Mouse (Mus musculus) cerebellum, adult 18-20 months (tissue): Measurements from ENCODE around the gene Cxcl1.
"Not testable (repeated sequence)": the region's sequence is repeated elsewhere in the genome, so short reads cannot be mapped to it uniquely, and the experiment has no call there.

Source experiments
- DNase-seq, 2 experiments: peaks; one replicate each; pipeline ENCODE4 v3.0.0; 2021

Gene Cxcl1

DNA sequence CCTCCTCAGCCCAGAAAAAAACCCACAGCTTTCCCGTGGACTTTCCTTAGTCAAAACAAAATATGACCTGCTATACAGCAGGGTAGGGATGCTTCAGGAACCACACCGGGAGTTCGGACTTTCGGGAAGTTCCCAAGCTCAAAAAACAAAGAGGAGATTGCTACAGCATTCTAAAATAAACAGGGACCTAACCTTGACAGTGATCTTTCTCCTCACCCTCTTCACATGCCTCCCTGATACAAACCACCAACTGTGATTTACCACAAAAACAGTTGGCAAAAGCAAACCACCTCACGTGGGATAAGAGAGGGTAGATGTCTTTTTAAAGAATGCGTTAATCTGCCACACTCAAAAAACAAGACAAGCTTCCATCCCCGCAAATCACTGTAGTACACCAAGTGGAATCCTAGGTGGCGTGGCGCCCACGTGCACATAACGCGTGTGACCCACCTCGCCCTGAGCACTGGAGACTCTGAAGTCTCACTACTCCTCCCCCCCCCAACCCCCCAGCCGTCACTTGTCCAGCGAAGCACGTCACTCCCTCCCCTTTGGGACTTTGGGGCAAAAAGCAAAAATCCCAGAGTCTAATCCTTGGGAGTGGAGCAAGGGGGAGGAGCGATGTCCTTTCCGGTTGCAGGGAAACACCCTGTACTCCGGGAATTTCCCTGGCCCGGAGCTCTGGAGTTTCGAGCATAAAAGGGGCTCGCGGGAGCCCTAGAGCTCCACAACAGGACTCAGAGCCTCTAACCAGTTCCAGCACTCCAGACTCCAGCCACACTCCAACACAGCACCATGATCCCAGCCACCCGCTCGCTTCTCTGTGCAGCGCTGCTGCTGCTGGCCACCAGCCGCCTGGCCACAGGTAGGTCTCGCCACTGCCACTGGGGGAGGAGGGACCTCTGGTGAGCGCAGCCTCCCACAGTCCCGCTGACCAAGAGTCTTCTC, at the start of gene Cxcl1:
Gene Cxcl1, plus strand, starts transcription at position 723 of the 945 bp plus-strand sequence.
- peak in 1 of 2 experiments; percentile 19 for DNase-seq

DNA sequence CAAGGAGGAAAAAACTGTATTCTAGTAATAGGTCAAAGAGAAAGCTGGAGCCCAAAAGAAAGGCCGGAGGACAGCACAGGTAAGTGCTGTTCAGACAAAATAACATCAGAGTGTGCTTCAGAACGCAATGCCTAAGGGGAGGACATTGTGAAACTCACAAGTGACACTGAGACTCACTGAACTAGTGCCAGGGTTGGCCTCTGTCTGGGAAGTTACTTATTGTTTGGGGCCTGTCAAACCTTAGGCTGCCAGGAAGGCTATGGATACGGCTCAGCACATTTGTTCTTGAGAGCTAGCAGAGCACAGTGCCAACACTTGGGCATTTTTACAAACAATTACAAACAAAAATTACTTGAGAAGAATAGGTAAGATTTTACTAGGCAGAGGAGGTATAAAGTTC, 47.1 kb upstream of the Cxcl1 start:
- DNase-seq, result no peak

DNA sequence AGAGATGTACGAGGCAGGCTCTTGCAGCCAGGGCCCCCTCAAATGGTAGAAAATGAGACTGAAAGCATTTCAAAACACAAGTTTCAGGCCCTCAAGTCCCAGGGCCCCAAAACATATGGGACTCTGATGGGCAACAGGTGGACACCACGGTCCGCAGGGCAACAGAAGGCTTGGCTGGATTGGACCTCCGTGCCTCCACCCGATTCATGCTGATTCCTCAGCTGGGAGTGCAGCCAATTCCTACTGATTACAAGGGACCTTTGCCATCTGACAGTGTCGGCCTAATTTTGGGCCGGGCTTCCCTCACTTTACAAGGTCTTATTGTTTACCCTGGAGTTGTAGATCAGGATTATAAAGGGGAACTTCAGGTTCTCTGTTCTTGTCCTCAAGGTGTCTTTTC, 40.9 kb upstream of the Cxcl1 start:
- DNase-seq, result peak; percentile 57 to 62

DNA sequence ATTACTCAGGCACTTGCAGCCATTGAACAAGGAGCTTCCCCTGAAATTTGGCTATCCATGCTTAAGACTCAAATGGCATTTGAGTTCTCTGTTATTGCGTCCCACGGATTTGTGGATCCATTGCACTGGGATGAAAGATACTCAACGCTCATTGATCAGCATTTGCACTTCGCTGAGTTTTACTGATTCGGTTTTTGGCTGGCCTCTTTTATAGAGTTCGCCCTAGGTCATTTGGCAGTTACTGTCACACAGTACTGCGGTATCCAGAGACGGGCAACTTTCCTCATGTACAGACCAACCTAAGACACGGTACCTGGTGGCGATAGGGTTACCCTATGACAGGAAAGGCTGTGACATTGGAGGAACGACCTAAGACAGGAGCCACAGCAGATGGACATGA, 39.6 kb upstream of the Cxcl1 start:
- DNase-seq, result not testable (repeated sequence)

DNA sequence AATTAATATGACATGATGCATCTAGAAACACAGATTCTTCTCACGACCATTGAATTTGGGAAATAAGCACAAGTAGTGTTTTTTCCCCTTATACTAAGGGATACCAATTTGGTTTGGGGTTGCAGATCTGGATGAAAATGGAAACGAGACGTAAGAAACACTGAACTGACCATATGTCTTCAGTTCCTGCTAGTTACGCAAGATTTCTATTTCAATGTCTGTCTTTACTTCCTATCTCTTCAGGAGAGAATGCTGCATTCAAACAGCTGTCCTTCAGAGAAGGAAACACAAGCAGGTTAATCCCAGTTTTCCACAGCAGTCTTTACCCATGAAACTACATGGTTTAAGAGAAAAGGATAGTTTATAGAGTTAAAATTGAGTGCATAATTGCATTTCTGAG, 37.8 kb upstream of the Cxcl1 start:
- no peak for DNase-seq

DNA sequence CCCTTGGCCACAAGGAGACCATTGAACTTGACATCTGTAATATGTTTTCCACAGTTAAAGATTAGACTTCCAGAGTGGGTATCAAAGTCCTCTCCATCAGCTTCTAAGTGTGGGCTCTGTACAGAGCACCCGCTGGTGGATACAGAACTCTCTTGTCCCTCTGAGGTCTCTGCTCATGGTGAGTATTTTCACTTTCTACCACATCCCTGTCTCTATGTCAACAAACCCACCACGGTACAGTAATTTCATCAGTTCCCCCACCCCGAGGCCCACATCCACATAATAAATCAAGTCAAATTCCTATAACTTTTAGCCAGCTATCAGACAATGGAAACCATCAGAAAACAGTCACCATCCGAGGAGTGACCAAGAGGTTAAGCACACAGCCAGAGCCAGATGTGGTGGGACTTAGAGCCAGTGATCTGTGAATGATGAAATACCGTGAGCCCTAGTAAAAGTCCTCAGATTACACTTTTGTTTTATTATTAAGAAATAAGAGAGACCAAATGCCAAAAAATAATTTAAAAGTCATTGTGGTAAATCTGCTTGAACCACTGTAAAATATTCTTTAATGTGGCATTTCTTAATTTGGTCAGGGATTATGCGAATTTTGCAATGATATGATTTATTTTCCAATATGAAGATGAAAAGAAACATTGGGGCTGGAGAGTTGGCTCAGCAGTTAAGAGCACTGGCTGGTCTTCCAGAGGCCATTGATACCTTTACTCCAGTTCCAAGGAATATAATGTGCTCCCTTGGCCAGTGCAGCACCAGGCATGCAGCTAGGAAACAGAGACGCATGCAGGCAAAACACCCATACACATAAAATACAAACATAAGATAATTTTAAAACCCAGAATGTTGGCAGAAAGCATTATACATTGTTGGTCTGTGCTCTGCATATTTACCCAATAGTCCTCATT, 35.5 kb upstream of the Cxcl1 start:
- no peak for DNase-seq

DNA sequence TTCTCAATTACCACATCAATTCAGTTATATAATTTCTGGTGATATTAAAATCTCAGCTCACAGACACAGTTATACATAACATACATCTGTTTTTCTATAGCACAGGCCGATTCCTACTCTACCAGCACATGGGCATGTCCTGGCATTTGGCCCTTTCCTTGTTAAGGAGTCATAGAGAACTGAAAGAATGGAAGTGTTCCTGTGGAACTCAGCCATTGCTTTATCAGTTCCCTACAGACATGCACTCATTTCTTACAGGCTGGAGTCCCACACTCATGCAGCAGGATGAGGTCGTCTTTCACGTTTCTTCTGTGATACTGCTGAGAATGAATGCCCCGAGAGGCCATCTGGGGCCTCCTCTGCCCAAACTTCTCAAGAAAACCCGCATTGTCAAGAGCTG, 33.6 kb upstream of the Cxcl1 start:
- no peak for DNase-seq

DNA sequence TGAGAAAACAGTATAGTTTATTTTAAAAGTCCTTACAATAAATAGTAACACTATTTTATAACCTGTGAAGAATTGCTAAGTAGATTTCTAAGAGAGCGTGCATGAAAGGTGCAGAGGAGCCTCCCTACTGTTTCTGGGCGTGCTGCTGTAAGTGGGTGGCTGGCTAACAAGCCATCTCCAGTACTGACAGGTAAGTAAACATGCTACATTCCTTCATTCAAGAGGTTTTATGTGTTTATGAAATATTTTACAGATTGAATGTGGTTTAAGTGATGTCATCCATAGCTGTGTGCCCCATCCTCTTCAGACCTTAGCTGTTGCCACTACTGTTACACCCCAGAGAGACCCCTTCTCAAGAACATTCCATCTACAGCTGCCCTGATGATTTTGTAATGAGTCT, 32.6 kb upstream of the Cxcl1 start:
- no peak for DNase-seq

DNA sequence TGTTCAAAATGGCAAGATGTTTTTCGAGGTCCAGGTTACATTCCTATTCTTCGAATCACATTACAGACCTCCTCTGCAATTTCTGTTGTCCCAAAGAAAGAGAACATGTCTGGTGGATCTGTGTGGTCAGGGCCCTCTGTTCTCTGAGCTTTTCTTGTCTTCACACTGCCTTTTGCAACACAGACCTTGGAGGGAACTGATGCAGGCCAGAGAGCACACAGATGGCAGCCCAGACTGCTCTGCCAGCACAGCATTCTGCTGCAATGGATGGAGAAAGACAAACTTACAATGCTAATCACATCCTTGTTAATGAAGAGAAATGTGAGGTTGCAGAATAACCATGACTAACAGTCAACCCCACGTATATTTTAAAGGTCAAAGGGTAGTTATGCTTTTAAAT, 32.0 kb upstream of the Cxcl1 start:
- peak in 1 of 2 experiments; percentile 15 for DNase-seq

DNA sequence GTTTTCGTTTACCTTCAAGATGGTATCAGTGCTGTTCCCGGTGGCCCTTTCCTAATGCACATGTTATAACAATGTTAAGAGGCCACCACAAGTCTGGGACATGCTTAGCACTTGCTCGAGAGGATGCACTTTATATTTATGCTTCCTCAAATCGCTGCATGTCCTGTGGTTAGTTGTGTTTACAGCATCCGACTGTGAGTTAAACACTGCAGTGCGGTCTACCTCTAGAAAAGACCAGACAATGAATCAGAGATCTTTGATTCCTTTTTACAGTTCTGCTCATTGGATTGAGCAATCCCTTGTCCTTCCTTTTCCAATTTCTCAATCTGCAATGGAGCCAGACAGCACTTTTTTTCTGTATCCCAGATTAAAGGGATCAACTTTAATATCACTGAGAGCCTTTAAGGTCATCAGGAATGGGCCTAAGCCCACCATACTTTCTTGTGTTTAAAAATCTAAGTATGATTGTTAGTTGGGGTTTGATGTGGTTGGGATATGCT, 29.1 kb upstream of the Cxcl1 start:
- DNase-seq, result no peak

DNA sequence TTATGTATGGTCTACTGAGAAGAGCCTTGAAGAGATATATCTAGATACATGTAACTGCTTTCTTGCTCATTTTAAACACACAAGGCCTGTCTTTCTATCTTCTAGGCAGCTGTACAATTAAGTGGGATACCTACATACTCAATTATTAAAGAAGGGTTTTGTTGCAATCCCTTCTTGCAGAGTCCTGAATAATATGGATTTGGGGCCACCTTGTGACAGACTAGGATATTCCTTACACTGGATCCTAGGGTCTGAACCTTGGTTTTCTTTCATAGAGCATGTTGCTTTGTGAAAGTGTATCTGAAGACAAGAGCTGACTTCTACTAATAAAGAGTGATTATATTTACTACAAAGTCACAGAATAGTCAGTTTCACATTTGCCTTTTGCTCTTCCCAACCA, 24.3 kb upstream of the Cxcl1 start:
- no peak for DNase-seq

DNA sequence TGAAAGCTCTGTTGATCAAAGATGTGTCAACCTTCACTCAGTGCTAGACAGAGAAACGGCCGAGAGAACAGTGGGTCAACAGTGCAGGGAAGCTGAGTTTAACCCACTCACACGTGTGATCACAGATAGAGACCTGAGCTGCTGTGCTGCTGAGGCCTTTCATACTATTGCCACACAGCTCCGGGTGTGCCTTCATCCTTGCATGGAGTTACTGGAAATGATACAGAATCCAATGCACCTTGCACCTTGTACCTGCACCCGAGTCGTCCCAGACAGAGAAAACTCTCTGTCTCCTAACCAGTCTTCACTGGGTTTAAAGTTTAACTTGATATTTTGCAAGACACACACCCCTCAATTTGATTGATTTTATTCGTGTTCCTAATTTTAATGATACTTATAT, 18.7 kb upstream of the Cxcl1 start:
- no peak for DNase-seq

DNA sequence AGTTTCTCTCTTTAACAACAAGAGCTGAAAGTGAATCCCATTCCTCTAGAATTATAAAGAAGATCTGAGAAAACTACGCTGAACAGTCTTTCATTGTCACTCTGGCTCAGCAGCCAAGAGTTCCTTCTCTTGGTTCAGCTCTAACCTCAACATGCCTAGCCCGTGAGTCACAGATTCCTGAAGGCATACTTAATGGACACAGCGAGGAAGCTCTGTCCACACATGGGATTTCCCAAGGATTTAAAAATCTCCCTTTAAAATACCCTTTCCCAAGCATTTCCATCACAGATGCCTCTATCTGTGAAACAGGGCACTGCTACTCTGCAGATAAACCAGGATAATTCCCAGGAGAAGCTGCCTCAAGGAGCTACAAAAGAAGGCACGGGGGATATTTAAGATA, 15.0 kb upstream of the Cxcl1 start:
- no peak for DNase-seq

DNA sequence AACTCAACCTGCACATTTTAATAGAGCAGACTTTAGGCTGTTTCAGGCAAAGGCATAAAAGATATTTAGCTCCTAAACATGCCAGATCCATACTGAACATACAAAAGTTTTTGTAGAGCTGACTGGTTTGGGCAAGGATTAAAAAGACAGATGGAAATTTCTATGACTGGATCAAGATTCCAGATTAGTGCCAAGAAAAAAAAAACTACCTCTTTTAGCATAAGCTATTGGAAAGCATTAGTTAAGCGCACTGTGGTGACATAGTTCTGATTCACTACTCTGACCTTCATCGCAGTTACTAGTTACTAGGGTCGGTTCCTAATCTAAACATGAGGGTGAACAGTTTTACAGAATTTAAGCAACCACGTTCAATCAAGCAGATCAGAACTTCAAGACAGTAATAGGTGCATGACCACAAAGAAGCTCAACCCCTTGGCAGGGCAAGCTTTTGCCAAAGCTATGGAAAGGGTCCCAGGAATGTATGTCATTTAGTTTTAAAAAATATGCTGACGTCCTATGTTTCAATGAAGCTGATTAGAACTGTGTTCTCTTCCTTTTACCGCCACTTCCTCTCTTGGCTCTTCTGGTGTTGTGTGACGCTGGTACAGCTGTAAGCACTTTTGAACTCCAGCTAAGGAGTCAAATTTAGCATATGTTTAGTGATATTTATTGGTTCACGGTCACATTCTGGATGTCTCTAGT, 14.4 kb upstream of the Cxcl1 start:
- DNase-seq, result no peak

DNA sequence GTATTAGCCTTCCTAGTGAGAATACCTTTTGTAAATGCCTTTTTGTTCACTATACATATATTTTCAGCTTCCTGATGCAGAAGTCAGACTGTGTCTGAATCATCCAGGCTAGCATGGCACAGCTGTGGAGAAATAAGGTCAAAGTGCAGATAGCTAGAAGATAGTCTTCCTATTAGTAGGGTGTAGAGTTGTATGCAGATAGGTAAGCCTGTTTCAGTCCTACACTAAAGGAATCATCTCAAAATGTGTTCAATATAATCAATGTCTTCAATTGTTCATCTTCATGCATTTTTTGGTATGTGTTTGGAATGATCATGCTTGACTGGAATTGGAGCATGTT, 13.9 kb upstream of the Cxcl1 start:
- DNase-seq, result no peak

DNA sequence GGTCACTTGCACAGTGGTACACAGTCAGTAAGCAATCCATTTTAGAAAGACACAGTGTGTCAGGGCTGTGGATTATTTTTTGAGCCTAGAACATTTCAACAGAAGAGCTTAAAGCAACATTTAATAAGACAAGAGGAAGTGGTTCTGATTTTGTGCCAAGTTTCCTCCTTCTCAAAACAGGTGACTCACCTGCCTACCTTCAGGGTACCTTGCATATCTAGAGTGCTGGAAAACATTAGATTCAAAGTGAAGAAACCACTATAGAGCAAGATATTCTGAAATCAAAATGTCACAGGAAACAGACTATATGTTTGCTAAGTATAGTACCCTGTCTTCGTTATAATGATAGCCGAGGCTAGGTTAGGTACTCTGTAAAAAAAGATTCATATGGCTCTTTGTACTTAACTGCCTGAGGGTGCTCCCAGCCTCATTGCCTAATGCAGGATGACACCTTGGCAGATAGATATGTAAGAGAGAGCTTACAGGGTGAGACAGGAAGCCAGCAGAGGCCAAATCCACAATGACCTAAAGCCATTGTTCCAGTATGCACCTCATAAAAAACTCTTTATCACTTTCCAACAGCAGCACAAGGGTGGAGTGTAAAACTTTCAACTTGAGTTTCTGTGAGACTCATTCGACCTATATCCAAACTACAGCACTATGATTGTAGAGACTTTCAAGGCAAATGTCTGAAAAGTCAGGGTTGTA, 11.6 kb upstream of the Cxcl1 start:
- no peak for DNase-seq

DNA sequence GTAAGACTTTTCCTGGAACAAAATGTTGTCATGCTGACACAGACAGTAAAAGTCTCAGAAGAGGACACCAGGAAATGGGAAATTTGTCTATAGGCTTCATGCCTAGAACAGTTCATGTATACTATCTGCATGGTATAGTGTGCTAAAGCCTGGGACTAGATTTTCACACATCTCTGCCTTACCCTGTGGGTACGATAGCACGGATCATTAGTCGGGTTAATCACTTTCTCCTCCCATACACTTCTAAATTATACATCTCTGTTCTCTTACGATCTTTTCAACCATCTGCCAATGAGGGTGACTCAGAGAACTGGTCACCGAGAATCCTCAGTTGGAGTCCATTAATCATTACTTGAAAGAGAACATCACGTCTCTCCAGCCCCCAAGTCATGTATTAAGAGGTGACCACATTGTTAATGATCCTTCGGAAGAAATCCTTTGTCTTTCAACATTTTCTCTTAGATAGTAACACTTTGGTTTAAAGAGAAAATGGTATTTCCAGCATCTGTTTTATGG, 10.6 kb upstream of the Cxcl1 start:
- no peak for DNase-seq

DNA sequence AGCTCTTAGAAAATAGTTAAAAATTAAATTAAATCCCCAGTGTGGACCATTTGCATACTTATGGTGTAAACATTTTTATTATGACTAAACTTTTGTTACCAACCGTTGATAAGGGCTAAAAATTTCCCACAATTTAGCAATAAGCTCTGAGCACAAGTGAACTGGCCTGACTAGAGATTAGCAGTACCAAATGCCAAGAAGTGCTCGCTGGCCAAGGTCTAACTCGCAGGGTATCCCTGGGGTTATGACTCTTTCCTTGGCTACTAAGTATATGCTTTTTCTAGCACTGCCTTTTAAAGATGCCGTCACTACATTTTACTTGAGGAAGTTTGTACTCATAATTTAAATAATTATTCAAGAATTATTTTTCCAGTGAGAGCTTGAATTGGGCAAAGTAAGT, 10.0 kb upstream of the Cxcl1 start:
- DNase-seq, result no peak

DNA sequence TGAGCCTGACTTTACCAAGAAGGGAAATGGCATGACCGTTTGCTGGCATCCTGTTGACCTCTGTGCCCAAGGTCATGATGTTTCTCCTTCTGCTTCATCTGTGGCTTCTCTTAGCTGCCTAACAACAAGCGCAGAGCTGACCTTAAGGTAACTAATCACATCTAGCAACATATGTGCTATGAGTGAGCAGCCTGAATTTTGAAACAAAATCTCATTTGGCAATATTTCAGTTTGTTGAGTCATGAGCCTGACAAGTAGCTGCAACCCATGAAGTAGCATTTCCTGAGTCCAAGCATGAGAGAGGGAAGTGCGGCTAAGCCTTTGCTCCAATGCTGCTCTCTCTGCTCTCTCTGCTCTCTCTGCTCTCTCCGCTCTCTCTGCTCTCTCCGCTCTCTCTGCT, 9.4 kb upstream of the Cxcl1 start:
- no peak for DNase-seq

DNA sequence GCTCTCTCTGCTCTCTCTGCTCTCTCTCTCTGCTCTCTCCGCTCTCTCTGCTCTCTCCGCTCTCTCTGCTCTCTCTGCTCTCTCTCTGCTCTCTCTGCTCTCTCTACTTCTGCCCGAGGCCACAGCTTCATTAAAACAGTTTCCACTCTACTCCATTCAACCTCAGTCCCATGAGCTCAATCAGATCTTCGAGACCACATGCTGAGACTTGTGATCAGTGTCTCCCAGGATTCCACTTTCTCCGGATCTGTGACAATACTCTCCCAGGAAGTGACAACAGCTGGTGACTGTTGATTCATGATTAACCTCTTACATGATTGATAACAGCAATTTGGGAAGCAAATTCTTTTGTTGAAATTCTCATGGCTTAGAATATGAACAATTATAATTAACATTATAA, 8.9 kb upstream of the Cxcl1 start:
- no peak for DNase-seq

DNA sequence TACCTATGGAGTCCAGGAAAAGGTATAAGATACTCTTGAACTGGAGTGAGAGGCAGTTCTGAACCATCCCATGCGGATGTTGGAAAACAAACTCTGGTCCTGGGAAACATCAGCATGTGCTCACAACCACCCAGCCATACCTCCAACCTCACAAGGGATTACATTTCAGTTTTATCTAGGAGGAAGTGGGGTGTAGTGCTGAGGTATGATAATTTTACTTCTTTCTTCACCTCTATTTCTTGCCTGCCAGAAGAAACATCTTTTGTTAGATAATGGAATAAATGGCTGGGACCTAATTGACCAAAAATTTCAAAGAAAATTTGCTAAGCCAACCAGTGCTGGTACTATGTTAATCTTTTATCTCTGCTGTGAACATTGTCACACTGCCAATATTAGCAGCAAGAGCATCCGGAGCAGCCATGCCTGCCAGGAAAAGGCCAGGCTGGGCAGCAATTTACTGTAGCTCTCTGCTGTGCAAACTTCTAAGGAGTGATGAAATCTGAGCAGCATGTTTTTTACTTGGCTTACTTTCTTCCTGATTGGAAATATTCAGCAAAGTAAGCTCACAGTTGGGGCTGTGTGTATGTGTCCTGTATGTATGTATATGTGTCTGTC, 6.3 kb upstream of the Cxcl1 start:
- DNase-seq, result peak in 1 of 2 experiments; percentile 9

DNA sequence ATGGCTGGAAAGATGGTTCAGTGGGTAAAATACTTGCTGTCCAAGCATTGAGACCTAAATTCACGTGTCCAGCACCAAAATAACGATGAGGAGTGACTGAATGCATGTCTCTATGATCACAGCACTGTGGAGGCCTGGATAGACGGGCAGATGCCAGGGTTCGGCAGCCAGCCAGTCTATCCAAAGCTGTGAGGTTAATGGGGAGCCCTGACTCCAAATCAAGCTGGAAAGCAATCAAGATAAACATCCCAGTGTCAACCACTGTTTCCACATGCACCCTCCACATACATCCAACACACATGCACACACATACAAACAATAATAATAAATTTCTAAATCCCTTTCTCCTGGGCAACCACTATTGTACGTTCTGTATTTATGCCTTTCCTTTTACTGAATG, 2.4 kb upstream of the Cxcl1 start:
- DNase-seq, result no peak
